Mouse (Mus musculus) limb, embryonic 13.5 days (tissue): ENCODE results near the gene Sirt6. TPM values are rescaled to one million over a fixed set of nuclear protein-coding genes. Genes with fewer than 3 reads are reported as not detected.
A peak's percentile ranks its signal among the peaks of the same experiment; 100 is the strongest.

Source experiments
- ATAC-seq: fragments of 200-750 bp; cut with Nextera tagmentation; 2 replicates; pipeline ENCODE4 v1.8.0; 2017; ENCODE audit warnings: low read depth, moderate number of reproducible peaks, moderate TSS enrichment; ENCODE audit not compliant: low FRiP score
- H3K27ac ChIP-seq: fragments of 300-500 bp; sonication (generic); 2 replicates; pipeline ENCODE4 v1.5.1; 2015; ENCODE audit warnings: inconsistent platforms, mild to moderate bottlenecking, moderate library complexity
- H3K27me3 ChIP-seq: fragments of 300-500 bp; sonication (generic); 2 replicates; pipeline ENCODE4 v1.6.1; 2015; ENCODE audit warnings: mild to moderate bottlenecking, inconsistent platforms
- H3K36me3 ChIP-seq: fragments of 300-500 bp; sonication (generic); 2 replicates; pipeline ENCODE4 v1.6.1; 2015; ENCODE audit warnings: inconsistent platforms, mild to moderate bottlenecking, moderate library complexity
- H3K4me1 ChIP-seq: fragments of 300-500 bp; sonication (generic); 2 replicates; pipeline ENCODE4 v1.6.1; 2015; ENCODE audit warnings: inconsistent platforms
- H3K4me2 ChIP-seq: fragments of 300-500 bp; sonication (generic); replicated peaks from 2 replicates; pipeline ENCODE4 v1.6.1; 2015; ENCODE audit warnings: inconsistent platforms, mild to moderate bottlenecking, moderate library complexity
- H3K4me3 ChIP-seq: fragments of 300-500 bp; sonication (generic); 2 replicates; pipeline ENCODE4 v1.5.1; 2015; ENCODE audit warnings: moderate library complexity, mild to moderate bottlenecking, inconsistent platforms
- H3K9ac ChIP-seq: fragments of 300-500 bp; sonication (generic); 2 replicates; pipeline ENCODE4 v1.6.1; 2015; ENCODE audit warnings: mild to moderate bottlenecking, inconsistent platforms
- H3K9me3 ChIP-seq: fragments of 300-500 bp; sonication (generic); 2 replicates; pipeline ENCODE4 v1.6.1; 2016; ENCODE audit warnings: inconsistent platforms
- WGBS: fragments of 180-500 bp; shearing (Covaris S2); methylation state at CpG from one replicate; pipeline ENCODE4 v1.1.7; 2015; 5-methylcytosine and 5-hydroxymethylcytosine counted together
- polyA plus RNA-seq: library from polyadenylated mRNA; unstranded; fragments of >200 nt; fragmentation: Nextera tagmentation; extraction: Ambion mirVana; gene quantifications from 2 replicates; pipeline ENCODE4 v1.2.1, GENCODE M21; 2015

The Sirt6 gene
- polyA plus RNA-seq, 1 experiment from 2014 or later, result 61.9 TPM

- peaks cover 79% of the 10 kb centered on the region for H3K36me3 ChIP-seq
- no peak overlapping the region for H3K9ac ChIP-seq
- H3K27me3 ChIP-seq, result peaks cover 23% of the 10 kb centered on the region; the same call in 1 of the 2 replicates
- peaks cover 29% of the 10 kb centered on the region for H3K4me1 ChIP-seq
- WGBS, result 66% methylated on average over 6 of the region's 6 CpGs
- no peaks in the 10 kb centered on the region for H3K9me3 ChIP-seq
- H3K4me3 ChIP-seq, result no peak overlapping the region
- no peak overlapping the region for H3K4me2 ChIP-seq
- ATAC-seq, result no peak
- no peak overlapping the region for H3K27ac ChIP-seq
Measured at GRCm38 (mm10) chr10:81583347-81583746, 44.2 kb downstream of the Sirt6 start.

GRCm38 (mm10) chr10:81580441-81581070, 47.0 kb downstream of the Sirt6 start:
- Histone ChIP-seq H3K4me1 (peaks cover 49% of the 10 kb centered on the region), H3K9ac (peak overlapping the region; percentile 43), H3K27ac (no peak overlapping the region), H3K36me3 (peaks cover 59% of the 10 kb centered on the region), H3K27me3 (peaks cover 21% of the 10 kb centered on the region; the same call in 1 of the 2 replicates), H3K4me3 (no peak overlapping the region), H3K9me3 (no peaks in the 10 kb centered on the region), H3K4me2 (0 out of 2 replicates have a peak overlapping the region, but pooled peaks have one; percentile 11)
- no peak for ATAC-seq
- WGBS, result 51% methylated on average over 25 of the region's 25 CpGs

- peak overlapping the region; percentile 43; the same call in 1 of the 2 replicates for H3K9ac ChIP-seq
- H3K4me2 ChIP-seq, result no peak overlapping the region
- H3K9me3 ChIP-seq, result no peaks in the 10 kb centered on the region
- H3K36me3 ChIP-seq, result peaks cover 53% of the 10 kb centered on the region
- ATAC-seq, result no peak
- H3K27ac ChIP-seq, result no peak overlapping the region
- WGBS, result 63% methylated on average over 4 of the region's 4 CpGs
- peaks cover 21% of the 10 kb centered on the region; the same call in 1 of the 2 replicates for H3K27me3 ChIP-seq
- peaks cover 53% of the 10 kb centered on the region for H3K4me1 ChIP-seq
- no peak overlapping the region for H3K4me3 ChIP-seq
Measured at GRCm38 (mm10) chr10:81579967-81580366, 47.6 kb downstream of the Sirt6 start.

GRCm38 (mm10) chr10:81575695-81576094, 51.9 kb downstream of the Sirt6 start:
- no peak for ATAC-seq
- peak overlapping the region; percentile 71 for H3K4me3 ChIP-seq
- H3K9me3 ChIP-seq, result no peaks in the 10 kb centered on the region
- H3K4me1 ChIP-seq, result peaks cover 68% of the 10 kb centered on the region
- WGBS, result 3% methylated on average over 6 of the region's 6 CpGs
- peak overlapping the region; percentile 90 for H3K4me2 ChIP-seq
- peaks cover 18% of the 10 kb centered on the region; the same call in 1 of the 2 replicates for H3K36me3 ChIP-seq
- H3K9ac ChIP-seq, result peak overlapping the region; percentile 76
- peak overlapping the region; percentile 40; the same call in 1 of the 2 replicates for H3K27ac ChIP-seq
- H3K27me3 ChIP-seq, result peaks cover 43% of the 10 kb centered on the region

GRCm38 (mm10) chr10:81575208-81575631, 52.4 kb downstream of the Sirt6 start:
- peak overlapping the region; percentile 76 for H3K9ac ChIP-seq
- H3K27ac ChIP-seq, result peak overlapping the region; percentile 40; the same call in 1 of the 2 replicates
- WGBS, result under 1% methylated on average over 27 of the region's 30 CpGs
- peaks cover 38% of the 10 kb centered on the region for H3K27me3 ChIP-seq
- no peak for ATAC-seq
- peaks cover 68% of the 10 kb centered on the region for H3K4me1 ChIP-seq
- H3K4me2 ChIP-seq, result peak overlapping the region; percentile 90
- H3K9me3 ChIP-seq, result no peaks in the 10 kb centered on the region
- peak overlapping the region; percentile 71 for H3K4me3 ChIP-seq
- peaks cover 13% of the 10 kb centered on the region; the same call in 1 of the 2 replicates for H3K36me3 ChIP-seq

- Histone ChIP-seq H3K4me2 (peak within 1 kb of the TSS; percentile 90), H3K4me1 (peaks cover 70% of the 10 kb centered on the region), H3K27me3 (peaks cover 32% of the 10 kb centered on the region), H3K27ac (peak within 1 kb of the TSS; percentile 40; the same call in 1 of the 2 replicates), H3K4me3 (peak within 1 kb of the TSS; percentile 71), H3K9me3 (no peaks in the 10 kb centered on the region), H3K36me3 (0 out of 2 replicates have a peak, but pooled peaks cover 8% of the 10 kb centered on the region), H3K9ac (peak within 1 kb of the TSS; percentile 76)
- WGBS, result 29% methylated on average over 10 of the region's 10 CpGs
- no peak for ATAC-seq
Measured at GRCm38 (mm10) chr10:81574081-81575056, 53.2 kb downstream of the Sirt6 start, which contains the start of gene Tle2. Tle2 (plus strand) TSS chr10:81574561.

GRCm38 (mm10) chr10:81572975-81573374, 54.6 kb downstream of the Sirt6 start:
- peak overlapping the region; percentile 63 for H3K4me2 ChIP-seq
- no peak overlapping the region for H3K4me3 ChIP-seq
- 13% methylated on average over 9 of the region's 9 CpGs for WGBS
- 0 out of 2 replicates have a peak, but pooled peaks cover 6% of the 10 kb centered on the region for H3K36me3 ChIP-seq
- H3K27ac ChIP-seq, result no peak overlapping the region
- peaks cover 32% of the 10 kb centered on the region for H3K27me3 ChIP-seq
- H3K9me3 ChIP-seq, result no peaks in the 10 kb centered on the region
- ATAC-seq, result no peak
- H3K4me1 ChIP-seq, result peaks cover 84% of the 10 kb centered on the region
- H3K9ac ChIP-seq, result no peak overlapping the region

- no peaks in the 10 kb centered on the region for H3K9me3 ChIP-seq
- H3K27me3 ChIP-seq, result peaks cover 32% of the 10 kb centered on the region
- 6% methylated on average over 9 of the region's 9 CpGs for WGBS
- H3K27ac ChIP-seq, result peak overlapping the region; percentile 82
- H3K9ac ChIP-seq, result peak overlapping the region; percentile 27; the same call in 1 of the 2 replicates
- ATAC-seq, result no peak; the same call in 1 of the 2 replicates
- peak overlapping the region; percentile 25 for H3K4me3 ChIP-seq
- H3K4me2 ChIP-seq, result peak overlapping the region; percentile 63
- peaks cover 84% of the 10 kb centered on the region for H3K4me1 ChIP-seq
- H3K36me3 ChIP-seq, result peaks cover 5% of the 10 kb centered on the region
Measured at GRCm38 (mm10) chr10:81572133-81572671, 55.4 kb downstream of the Sirt6 start.

Other genes with a start within 250 kb of the Sirt6 start
- gene Fzr1, start 249.3 kb downstream of the Sirt6 start, polyA plus RNA-seq, result 111 and 112 TPM in 2 replicates
- gene Dohh, start 243.4 kb downstream of the Sirt6 start, polyA plus RNA-seq, result 72.7 and 79.4 TPM in 2 replicates
- 3.3 and 4.0 TPM in 2 replicates for gene Gm48551, start 243.3 kb downstream of the Sirt6 start, polyA plus RNA-seq
- gene Gm48552, start 238.8 kb downstream of the Sirt6 start, polyA plus RNA-seq, result 1.7 and 1.9 TPM in 2 replicates
- 4.2 and 4.7 TPM in 2 replicates for gene Smim24, start 234.7 kb downstream of the Sirt6 start, polyA plus RNA-seq
- 77.2 and 82.8 TPM in 2 replicates for gene Nfic, start 172.2 kb downstream of the Sirt6 start, polyA plus RNA-seq
- gene Celf5, start 145.1 kb downstream of the Sirt6 start, polyA plus RNA-seq, result 1.6 TPM in 2 replicates
- gene Ncln, start 131.4 kb downstream of the Sirt6 start, polyA plus RNA-seq, result 98.0 and 102 TPM in 2 replicates
- 0.28 and 0.53 TPM in 2 replicates for gene S1pr4, start 127.7 kb downstream of the Sirt6 start, polyA plus RNA-seq
- 1.6 and 1.9 TPM in 2 replicates for gene Gna15, start 103.6 kb downstream of the Sirt6 start, polyA plus RNA-seq
- 89.8 and 89.9 TPM in 2 replicates for gene Gna11, start 82.6 kb downstream of the Sirt6 start, polyA plus RNA-seq
- gene Aes, start 68.3 kb downstream of the Sirt6 start, polyA plus RNA-seq, result 477 and 492 TPM in 2 replicates
- gene Tle2, start 53.2 kb downstream of the Sirt6 start, polyA plus RNA-seq, result 68.8 and 69.8 TPM in 2 replicates
- 13.8 and 18.4 TPM in 2 replicates for gene Tle6, start 26.7 kb downstream of the Sirt6 start, polyA plus RNA-seq
- gene BC025920, start 21.5 kb downstream of the Sirt6 start, polyA plus RNA-seq, result 1.3 and 1.5 TPM in 2 replicates
- gene Ankrd24, start 743 bp upstream of the Sirt6 start, polyA plus RNA-seq, result 11.6 and 12.1 TPM in 2 replicates
- 5.1 and 5.3 TPM in 2 replicates for gene Gm10778, start 21.3 kb upstream of the Sirt6 start, polyA plus RNA-seq
- gene Zfp433, start 77.0 kb upstream of the Sirt6 start, polyA plus RNA-seq, result 15.2 and 16.1 TPM in 2 replicates
- 10.3 and 11.7 TPM in 2 replicates for gene Gm3055, start 143.4 kb upstream of the Sirt6 start, polyA plus RNA-seq
- 4.6 and 5.7 TPM in 2 replicates for gene Gm4767, start 184.4 kb upstream of the Sirt6 start, polyA plus RNA-seq
- gene Gm32687, start 236.1 kb upstream of the Sirt6 start, polyA plus RNA-seq, result 11.4 and 11.6 TPM in 2 replicates